Comparison of ENCODE assay signal across 11 mouse cellular contexts in the genomic region with DNA sequence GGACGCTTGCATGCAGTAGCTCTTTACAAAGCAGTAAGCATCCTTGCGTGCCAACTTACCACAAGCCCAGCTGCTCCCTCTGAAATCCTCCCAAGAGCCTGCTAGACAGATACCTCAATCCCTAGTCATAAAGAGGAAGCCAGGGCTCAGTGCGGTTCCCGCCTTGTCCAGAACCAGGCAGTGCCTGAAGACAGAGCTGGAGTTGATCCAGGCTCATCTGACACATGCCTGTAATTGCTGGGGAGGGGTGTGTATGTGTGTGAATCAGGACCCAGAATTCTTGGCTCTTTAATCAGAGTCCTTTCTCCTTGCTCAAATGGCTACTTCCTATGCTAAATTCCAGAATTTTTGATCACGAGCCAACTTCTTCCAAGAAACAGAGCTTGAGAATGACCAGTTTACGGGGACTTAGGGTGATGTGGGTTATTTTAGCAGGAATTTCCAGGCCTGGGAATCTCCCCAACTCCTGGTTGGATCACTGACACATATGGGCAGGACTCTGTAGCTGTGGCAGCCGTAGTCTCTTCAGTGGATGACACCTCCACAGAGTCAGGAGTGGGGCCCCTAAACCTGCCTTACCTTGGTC. TPM values are rescaled to one million over a fixed set of nuclear protein-coding genes. Genes with fewer than 3 reads are reported as not detected.
DNase-seq lines count a peak whose midpoint lies in the region; ATAC-seq and TF ChIP-seq lines count a peak whose summit lies in the region.
"Had no signal": no experiment of that assay in that cellular context is flagged by ENCODE, and none has a peak within 500 bp of the region (broad histone marks: within the 10 kb centered on the region; RNA-seq: fewer than 3 reads in every experiment).

No protein-coding gene starts in this region.

- peak; percentile 24 for DNase-seq in gastrocnemius, adult 18-20 months (ENCODE audit: low spot score)
- no peak for DNase-seq in gastrocnemius, postnatal 14 days
- DNase-seq in layer of hippocampus, adult 11-12 months (ENCODE audit: low spot score) = peak; percentile 22
- no peak for DNase-seq in layer of hippocampus, adult 9-10 months (ENCODE audit: low spot score)
- DNase-seq in 3134 (ENCODE audit: extremely low read depth, insufficient read length, low spot score) = peak; percentile 87
- DNase-seq in testis, postnatal 14 days (ENCODE audit: low spot score) = no peak

- intact Hi-C loops in gastrocnemius, postnatal 14 days (cut with DNase I; ENCODE audit: low total_unique reads) = no loop called here

- ATAC-seq in CD4-positive, CD25-positive, alpha-beta regulatory T cell, adult 4 months = no peak

- no peak overlapping the region for H3K4me3 ChIP-seq in embryonic fibroblast, embryonic 13.5 days (ENCODE audit: insufficient read depth, low read length)
- H3K4me3 ChIP-seq: heart, embryonic 15.5 days had no signal

- TF ChIP-seq CTCF in embryonic fibroblast, embryonic 13.5 days (IDR thresholded peaks at IDR 0.05; ENCODE audit: borderline replicate concordance, insufficient read depth, low read length) = no peak

- TF ChIP-seq POLR2A in embryonic fibroblast, embryonic 13.5 days (IDR thresholded peaks at IDR 0.05; ENCODE audit: low read depth, low read length) = no peak

- H3K27ac ChIP-seq in embryonic fibroblast, embryonic 13.5 days (ENCODE audit: insufficient read depth, low read length) = peak overlapping the region; percentile 96
- H3K27ac ChIP-seq: heart, embryonic 15.5 days had no signal

- H3K4me1 ChIP-seq in embryonic fibroblast, embryonic 13.5 days (ENCODE audit: control insufficient read depth, insufficient read depth, low read length) = peaks cover 25% of the 10 kb centered on the region

RNA-seq across cellular contexts. Expression of a gene that starts 30.3 kb away (rescaled TPM):
- 1 to 10 TPM; 1.1 to 1.7 TPM for total RNA-seq in gastrocnemius, adult 18-20 months (2021)
- total RNA-seq in gastrocnemius, postnatal 14 days (2021) = 1 to 10 TPM; 4.0 to 4.2 TPM
- polyA plus RNA-seq in embryonic fibroblast, embryonic 13.5 days (2011; ENCODE audit: insufficient read length, low read depth, missing spikeins) = 63.1 and 77.5 TPM in 2 replicates
- not detected for polyA plus RNA-seq in CD4-positive, CD25-positive, alpha-beta regulatory T cell, adult 4 months (2017; shearing (Covaris generic))

RNA-seq across cellular contexts. Expression of a gene that starts 48.8 kb away (rescaled TPM):
- total RNA-seq in gastrocnemius, adult 18-20 months (2021) = under 1 TPM in 1 of 2 experiments, not detected in 1; 0.19 TPM
- under 1 TPM in 1 of 2 experiments, not detected in 1; 0.18 TPM for total RNA-seq in gastrocnemius, postnatal 14 days (2021)
- not detected in 2 replicates for polyA plus RNA-seq in embryonic fibroblast, embryonic 13.5 days (2011; ENCODE audit: insufficient read length, low read depth, missing spikeins)
- not detected for polyA plus RNA-seq in CD4-positive, CD25-positive, alpha-beta regulatory T cell, adult 4 months (2017; shearing (Covaris generic))
- total RNA-seq: adrenal gland, postnatal 36 days had no signal
- polyA plus RNA-seq: embryonic facial prominence, embryonic 11.5 days; heart, embryonic 15.5 days had no signal

Comparison
In these comparisons a context has a peak if more than half of its experiments do, and no peak if none do; other contexts are left out.
1. DNase-seq: peak in gastrocnemius, adult 18-20 months (single experiment), layer of hippocampus, adult 11-12 months (single experiment) and 3134 (single experiment); none in gastrocnemius, postnatal 14 days (single experiment), layer of hippocampus, adult 9-10 months (single experiment) and testis, postnatal 14 days (single experiment).